Mouse (Mus musculus) G1E-ER4 (cell line): ENCODE data around the gene Nab2. TPM values are rescaled to one million over a fixed set of nuclear protein-coding genes. Genes with fewer than 3 reads are reported as not detected.

Experiments
- GATA1 ChIP-seq: IDR thresholded peaks from one replicate; pipeline ENCODE4 v1.8.0; 2012; ENCODE audit warnings: low read length, inconsistent platforms
- polyA plus RNA-seq: library from polyadenylated mRNA; stranded (reverse); fragments of >175 nt; gene quantifications from 2 replicates; pipeline ENCODE4 v1.2.3, GENCODE M21; 2012

Nab2 gene
- polyA plus RNA-seq, 1 experiment, result 76.8 TPM

DNA sequence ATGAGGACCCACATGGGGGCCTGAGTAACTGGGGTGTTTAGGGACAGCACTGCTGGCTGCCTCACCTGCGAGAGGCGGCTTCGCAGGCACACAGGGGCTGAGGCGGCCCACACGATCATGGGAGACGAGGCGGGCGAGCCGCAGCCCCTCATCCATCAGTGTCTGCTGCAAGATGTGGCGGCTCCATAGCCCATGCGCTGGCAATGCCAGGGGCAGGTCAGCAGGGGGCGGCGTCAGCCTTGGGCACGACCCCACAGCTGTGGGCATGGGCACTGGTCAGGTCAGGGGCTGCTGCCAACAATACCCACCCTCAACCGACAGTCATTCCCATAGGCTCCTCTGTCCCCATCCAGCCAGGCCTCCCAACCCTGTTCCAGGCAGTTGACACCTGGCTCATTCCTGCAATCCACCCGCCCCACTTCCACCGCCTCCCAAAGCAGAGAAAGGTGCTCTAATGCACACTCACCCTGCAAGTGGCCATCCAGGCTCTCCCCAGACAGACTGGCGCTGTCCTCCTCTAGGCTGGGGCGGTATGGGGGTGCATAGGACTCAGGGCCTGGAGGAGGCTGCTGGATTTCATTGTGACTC lies 5.6 kb downstream of the Nab2 start:
- TF ChIP-seq GATA1, result no peak

DNA sequence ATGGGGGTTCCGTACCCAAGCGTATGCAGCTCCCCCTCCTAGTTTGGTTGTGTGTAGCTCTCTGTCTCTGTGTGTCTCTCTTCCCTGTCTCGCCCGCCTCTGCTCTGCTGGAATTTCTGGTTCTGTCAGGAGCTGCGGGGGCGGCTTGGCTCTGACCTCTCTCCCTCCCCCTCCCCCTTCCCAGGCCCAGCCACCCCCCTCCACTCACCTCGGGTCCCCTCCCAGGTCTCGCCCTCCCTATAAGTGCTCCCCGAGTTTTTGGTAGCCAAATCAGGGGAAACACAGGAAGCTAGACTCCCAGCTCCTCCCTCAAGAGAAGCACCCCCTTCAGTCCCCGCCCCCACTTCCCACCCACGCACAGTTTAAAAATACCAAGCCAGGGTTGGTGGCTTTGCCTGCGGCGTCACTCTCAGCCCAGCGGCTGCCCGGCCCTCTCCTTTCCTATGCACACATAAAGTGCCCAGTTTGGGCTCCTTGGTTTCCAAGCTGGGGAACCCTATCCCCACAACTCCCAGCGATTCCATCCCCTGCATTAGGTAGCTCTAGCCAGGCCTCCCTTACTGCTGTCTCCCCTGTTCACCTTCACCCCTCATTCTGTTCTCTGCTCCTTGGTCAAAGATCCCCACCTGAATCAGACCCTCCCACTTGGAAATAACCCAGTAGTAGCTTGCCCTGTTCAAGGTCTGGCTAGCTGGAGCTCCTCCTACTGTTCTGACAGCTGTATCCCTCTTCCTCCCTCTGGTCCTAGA lies 6.3 kb downstream of the Nab2 start:
- TF ChIP-seq GATA1, result no peak

DNA sequence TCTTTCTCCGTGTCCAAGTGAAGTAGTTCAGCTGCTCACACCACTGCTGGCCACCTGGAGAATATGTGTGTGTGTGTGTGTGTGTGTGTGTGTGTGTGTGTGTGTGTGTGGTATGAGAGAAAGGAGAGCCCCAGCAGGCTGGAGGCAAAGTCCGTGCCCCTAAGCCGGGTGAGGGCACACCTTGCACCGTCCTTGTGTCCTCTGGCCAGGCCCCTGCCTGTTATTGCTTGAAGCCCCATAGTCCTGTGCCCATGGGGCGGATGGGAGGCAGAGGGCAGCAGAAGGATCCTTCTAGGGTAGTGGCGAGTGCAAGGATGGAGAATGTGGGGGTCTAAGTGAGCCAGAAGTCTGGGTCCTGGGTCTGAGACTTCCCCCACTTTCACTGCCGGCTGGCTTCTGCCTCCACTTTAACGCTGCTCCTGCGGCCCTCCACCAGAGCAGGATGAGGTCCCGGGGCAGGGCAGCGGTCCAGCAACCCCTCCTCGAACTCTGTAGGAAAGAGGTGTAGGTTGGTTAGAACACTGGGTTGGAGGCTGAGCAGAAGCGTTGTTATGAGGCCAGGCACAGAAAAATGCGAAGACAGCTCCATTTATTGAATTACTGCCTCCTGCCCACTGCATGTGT lies 7.0 kb downstream of the Nab2 start:
- no peak for TF ChIP-seq GATA1

DNA sequence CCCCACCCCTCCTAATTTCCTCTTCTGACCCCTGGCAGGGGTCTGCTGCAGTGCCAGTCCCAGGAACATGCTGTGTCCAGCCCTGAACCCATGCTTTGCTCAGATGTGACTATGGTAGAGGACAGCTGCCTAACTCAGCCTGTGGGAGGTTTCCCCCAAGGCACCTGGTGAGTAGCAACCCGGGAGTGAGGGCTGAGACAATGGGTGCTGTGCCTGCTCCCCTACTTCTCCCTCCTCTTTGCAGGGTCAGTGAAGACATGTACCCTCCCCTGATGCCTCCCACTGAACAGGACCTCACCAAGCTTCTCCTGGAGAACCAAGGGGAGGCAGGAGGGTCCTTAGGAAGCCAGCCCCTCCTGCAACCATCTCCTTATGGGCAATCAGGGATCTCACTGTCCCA lies 8.8 kb downstream of the Nab2 start:
- TF ChIP-seq GATA1, result no peak

DNA sequence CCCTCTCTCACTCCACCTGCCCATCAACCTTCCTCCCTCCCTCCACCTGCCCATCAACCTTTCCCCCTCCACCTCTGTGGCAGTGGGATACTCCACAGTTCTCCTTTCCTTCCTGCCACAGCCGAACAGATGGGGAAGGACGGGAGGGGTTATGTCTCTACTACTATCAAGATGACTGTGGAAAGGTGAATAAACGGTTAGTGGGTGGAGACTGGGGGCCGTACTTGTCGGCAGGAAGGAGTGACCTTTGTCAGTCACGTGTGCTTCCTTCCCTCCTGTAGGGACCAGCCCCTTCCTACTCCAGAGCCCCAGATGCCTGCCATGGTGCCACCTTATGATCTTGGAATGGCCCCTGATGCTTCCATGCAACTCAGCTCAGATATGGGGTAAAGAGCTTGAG lies 10.3 kb downstream of the Nab2 start:
- TF ChIP-seq GATA1, result no peak

DNA sequence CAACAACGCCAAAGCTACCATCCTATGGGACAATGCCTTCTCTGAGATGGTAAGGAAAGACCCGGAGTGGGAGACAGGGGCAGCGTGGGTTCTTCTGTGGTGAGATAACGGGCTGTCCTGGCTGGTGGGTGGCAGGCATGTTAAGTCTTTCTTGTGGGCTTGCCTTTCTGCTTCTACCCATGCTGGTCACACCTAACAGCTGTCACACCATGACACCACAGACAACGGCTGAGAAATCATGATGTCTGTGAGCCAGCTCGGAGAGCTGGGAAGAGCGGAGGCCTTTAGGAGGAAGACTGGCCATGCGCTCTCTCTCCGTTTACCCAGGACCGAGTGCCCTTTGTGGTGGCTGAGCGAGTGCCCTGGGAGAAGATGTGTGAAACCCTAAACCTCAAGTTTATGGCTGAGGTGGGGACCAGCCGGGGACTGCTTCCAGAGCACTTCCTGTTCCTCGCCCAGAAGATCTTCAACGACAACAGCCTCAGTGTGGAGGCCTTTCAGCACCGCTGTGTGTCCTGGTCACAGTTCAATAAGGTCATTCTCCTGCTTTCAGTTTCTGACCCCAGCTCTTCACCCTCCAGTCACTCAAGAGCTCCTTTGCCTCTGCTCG lies 13.3 kb downstream of the Nab2 start:
- no peak for TF ChIP-seq GATA1

DNA sequence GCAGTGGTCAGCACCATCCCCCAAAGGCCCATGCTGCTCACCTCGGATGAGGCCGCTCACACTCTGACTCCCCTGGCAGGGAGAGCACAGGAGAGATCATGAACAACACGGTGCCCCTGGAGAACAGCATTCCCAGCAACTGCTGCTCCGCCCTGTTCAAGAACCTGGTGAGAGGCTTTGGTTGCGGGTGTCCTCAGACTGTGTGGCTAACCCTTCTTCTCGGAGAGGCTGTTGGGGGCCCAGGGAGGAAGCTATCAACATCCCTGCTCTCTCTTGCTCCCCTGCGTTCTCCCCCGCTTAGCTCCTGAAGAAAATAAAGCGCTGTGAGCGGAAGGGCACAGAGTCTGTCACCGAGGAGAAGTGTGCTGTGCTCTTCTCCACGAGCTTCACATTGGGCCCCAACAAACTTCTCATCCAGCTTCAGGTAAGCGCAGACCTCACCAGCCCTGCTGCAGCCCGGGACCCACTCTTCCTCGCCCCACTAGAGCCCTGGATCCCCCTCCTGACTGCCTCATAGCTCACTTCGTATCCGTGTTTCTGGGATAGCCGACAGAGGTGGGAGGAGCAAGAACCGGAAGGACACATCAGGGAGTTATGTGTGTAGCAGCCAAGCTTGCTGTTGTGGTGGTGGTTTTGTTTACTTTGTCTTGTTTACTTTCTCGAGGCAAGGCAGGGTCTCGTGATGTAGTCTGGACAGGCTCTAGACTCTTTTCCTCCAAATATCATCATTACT lies 15.3 kb downstream of the Nab2 start:
- no peak for TF ChIP-seq GATA1

DNA sequence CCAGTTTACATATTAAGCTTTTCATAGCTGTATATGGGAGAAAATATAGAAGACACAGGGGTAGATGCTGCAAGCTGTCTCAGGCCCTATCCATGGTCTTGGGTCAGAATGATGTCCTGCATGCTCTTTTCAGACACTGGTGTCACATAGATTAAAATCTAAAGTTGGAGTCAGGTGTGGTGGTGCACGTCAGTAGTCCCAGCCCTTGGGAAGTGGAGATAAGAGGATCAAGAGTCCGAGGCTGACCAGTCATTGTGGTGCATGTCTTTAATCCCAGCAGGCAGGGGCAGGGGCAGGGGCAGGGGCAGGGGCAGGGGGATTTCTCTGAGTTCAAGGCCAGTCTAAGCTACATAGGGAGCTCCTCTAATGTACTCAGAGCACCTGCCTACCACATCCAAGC lies 22.6 kb downstream of the Nab2 start:
- no peak for TF ChIP-seq GATA1

DNA sequence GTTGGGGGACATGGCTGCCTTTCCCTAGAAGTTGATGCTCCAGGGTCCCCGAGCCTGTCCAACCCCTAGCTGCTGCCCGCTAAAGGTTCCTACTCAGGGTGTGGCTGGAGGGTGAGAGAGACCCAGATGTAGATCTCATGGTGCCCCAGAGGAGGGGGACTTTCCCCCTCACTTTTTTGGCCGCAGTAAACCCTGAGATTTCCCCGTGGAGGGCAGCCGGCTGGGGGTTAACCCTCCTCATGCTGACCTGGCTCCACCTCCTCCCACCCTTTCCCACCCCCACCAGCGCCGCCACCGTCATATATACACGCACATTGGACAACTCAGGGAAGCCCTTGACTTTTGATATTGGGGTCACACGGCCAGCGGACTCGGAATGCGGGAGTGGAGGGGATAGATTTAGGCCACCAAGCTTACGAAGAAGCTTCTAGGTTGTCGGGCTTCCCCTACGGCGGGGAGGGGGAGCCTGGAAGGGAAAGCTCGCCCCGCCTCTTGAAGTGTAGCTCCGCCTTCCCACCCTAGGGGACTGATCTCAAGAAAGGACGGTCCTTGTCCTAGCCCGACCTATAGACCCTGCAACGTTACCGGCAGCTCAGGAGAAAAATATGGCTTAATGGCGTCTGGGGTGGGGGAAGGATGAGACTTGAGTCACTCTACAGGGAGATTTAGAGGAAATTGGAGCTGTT lies 24.7 kb downstream of the Nab2 start:
- TF ChIP-seq GATA1, result no peak

DNA sequence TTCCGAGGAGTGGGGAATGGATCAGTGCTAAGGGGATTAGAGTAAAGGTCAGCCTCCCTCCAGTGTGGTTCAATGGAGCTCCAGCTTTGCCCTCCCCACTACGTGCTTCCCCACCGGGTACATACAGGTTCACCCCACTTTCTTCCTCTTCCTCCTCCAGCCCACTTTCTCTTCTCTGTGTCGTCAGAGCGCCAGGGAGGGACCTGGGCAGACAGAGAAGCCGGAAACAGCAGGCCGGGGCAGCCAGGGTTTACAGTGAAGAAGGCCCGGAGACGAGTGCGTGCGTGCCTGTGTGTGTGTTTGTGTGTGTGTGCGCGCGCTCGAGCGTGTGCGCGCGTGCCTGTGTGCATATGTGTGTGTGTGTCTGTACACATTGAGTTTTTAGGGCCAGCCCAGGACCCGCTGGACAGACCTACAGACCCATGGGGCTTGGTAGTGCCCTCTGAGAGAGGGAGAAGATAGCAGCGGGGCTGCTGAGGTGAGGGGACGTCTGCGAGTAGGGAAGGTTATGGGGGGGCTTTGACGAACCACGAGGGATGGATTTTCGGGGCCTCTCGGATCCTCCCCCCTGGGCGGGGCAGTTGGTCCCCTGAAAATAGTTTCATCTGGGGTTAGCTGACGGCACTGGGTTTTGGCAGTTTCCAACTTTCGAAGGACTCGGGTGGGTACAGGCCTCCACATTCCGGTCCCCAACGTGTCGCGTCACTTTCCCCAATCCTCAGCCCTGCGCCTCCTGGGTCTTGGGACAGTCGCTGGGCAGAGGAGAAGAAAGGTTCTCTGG lies 25.4 kb downstream of the Nab2 start, which contains the start of gene Stat6:
TSS of gene Stat6 (plus strand) at position 215 of the 781 bp plus-strand sequence.
- TF ChIP-seq GATA1, result no peak

DNA sequence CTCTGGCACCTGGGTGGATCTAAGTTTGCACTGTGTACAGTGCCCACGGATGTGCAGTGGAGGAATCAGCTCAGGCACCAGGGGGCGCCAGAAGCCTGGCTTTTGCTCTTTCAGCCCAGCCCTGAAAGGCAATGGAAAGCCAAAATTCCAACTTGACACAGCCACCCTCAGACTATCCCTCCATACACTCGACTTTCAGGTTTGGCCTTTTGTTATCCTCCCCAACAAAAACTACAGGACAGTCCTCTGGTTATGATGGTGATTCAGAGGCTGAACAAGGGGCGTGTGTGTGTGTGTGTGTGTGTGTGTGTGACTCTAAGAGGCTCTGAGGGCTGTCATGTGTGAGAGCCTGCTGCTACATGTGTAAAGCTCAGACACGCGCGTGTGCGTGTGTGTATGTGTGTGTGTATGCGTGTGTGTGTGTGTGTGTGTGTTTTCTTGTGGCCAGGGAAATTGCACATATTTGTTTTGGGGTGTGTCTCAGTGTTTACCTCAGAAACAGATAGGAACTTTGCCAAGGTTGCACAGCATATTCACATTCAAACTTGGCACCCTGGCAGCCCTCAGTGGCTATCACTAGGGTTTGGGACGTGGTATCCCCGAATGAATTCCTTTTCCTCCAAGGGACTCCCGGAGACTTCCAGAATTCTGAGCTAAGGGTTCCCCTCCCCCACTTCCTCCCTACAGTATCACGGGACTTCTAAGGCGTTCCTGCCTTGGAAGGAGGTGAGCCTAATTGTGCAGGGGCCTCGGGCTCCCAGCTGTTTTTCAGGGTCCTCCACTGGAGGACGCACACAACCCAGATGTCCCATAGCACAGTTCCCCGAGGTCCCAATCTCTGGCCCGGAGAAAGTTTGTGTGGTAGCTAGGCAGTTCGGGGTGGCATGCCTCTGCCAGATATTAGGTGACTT lies 26.3 kb downstream of the Nab2 start:
- no peak for TF ChIP-seq GATA1

DNA sequence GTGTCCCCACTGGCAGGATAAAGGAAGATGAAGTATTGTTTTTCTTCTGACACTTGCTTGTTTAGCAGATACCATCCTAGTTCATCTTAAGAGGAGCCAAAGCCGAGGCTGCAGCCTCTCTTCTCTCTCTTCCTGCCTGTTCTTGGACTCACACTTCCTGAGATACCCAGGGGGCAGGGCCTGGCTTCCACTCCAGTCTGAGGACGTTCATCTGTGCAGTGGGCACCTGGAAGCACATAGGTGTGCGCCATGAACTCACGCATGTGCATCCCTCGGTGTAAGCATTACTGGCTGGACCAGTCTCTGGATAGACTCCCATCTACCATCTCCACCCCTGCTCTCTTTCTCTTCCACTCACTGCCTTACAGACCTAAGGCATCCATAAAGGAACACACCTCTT lies 27.9 kb downstream of the Nab2 start:
- no peak for TF ChIP-seq GATA1

DNA sequence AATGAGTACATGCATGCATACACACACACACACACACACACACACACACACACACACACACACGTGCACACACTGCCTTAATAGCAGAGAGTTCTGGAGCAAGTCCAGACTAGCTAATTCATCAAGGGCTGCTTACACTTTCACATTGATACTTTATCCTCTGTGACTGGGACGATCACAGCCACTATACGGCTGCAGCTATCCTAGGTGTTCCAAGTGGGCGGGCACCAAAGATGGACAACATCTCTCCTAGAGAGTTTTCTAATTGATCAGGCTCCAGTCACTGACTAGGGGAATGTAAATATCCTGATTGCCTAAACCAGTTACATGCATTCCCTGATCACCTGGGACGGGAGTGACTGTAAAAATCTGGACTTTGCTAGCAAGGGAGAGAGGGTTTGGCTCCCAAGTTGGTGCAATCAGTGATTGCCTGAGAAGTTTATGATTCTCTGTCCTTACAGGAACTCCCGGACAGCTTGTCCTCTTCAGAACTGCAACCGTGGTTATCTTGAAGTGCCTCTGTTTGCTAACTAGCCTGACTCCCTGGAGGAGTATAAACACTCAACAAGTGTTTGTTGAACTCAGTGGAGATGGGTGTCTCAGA lies 35.6 kb downstream of the Nab2 start:
- TF ChIP-seq GATA1, result no peak
